Mouse (Mus musculus) thymus, postnatal 25 days (tissue): Measurements from ENCODE around the gene Hspa1a.

Experiments used
- DNase-seq: peaks from one replicate; pipeline ENCODE4 v3.0.0; 2022

Gene Hspa1a

DNA sequence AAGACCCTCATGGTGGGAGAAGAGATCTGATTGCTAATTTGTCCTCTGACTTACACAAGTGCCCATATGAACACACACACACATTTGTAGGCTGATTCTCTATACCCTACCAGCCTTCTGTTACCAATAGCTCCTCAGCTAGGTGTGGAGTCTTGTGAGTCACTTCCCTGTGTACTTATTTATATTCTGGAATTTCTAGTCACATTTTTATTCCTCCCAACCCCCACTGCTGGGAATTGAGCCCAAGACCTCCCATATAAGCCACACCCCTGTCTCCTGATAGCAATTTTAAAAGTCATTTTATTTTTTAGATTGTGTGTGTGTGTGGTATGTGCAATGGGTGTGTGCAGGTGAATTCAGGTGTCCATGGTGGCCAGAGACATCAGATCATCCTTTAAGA is 27.6 kb downstream of the Hspa1a start:
- DNase-seq: no peak

DNA sequence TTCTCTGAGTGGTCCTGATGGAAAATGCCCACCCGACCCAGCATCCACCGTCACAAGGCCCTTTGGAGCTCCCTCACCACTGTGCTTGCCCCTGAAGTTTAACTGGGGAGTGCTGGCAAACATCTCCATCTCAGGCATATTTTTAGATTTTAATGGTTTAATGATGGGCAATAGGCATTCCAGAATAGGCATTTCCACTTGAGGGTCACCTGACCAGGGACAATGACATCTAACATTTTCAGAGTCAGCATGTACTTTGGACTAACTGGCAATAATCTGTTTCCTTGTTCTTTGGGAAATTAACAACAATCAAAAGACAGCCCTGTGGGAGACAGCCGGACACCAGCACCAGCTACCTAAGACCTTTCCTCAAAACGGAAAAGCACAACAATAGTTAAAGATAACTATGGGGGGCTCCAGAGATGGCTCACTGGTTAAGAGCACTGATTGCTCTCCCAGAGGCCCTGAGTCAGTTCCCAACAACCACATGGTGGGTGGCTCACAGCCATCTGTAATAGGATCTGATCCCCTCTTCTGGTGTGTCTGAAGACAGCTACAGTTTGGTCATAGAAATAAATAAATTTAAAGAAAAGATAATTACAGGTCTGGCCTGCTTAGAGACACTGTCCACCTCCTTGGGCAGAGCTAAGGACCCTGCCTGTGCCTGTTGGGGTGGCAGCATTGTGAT is 28.7 kb downstream of the Hspa1a start:
- DNase-seq: no peak

DNA sequence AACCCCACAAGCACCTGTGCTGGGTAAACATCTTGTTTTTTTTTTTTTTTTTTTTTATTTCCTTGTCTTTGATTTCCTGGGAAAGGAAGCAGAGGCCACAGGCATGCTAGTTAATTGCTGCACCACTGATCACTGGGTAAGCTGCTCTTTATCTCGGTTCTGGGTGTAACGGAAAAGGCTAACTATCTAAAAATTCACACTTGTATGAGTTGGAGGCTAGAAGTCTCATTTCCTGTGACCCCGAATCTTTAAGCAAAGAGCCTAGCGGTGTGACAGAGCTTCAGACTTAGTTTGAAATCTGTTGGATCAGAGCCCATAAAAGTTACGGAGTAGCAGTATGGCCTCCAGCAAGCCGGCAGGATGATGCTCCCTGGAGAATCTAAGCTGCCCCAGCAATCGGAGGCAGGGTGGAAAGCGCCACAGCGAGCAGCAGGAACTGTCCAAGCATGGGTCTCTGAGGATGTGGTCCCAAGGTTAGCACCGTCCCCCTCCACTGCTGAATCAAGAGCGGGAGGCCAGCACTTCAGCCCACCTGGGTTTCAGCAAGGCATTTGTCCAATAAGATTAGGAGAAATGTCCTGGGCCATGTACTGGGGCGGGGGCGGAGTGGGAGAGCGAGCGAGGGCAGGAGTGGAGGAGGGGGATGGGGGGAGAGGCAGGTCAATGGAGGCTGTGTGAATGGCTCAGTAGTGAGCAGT is 30.5 kb downstream of the Hspa1a start:
- DNase-seq: no peak

DNA sequence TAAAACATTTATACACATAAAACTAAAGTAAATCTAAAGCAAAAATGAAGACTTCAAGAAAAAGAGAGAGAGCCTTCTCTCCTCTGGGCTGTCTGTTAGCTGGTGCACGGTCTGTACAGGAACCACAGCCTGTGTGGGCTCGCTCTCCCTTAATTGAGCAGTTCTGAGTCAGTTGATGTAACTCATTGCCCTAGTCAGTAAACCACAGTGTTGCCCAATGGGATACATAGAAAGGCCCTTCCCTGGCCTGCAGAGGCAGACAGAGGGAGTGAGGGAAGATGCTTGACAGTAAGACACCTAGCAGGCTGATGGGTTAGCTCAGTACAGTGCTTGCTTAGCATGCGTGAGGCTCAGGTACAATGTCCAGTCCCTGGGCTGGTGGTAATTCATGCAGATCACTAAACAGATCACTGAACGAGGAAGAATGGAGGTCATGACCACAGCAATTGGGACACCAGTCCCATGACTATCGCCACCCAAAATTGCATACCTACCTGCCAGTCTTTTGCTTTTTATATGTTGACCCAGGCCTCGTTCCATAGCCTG is 33.9 kb downstream of the Hspa1a start:
- no peak for DNase-seq

DNA sequence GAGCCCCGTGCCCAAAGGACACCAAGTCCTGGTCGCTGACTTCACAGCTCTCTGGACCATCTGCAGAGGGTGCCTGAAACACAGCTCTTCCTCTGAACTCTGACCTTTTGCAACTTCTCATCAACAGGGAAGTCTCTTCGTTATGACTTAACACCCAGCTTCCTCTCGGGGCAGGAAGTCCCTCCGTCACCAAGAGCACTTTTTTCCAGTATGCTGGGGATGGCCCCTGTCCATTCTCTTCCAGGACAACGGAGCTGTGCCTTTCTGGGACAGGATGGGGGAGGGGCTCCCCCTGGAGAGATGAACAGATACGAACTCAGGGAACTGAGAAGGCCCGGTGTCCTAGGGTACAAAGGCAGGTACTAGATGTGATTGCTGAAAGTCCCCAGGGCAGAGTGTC is 37.1 kb downstream of the Hspa1a start:
- DNase-seq: no peak

DNA sequence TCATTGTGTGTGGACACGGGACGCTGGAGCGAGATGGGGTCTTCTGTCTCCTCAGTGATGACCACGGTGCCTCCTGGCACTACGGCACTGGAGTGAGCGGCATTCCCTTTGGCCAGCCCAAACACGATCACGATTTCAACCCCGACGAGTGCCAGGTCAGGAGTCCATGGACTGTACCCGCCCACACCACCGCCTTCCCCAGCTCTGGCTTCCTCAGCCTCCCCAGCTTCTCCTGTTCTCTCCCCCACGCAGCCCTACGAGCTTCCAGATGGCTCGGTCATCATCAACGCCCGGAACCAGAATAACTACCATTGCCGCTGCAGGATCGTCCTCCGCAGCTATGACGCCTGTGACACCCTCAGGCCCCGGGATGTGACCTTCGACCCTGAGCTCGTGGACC is 37.9 kb downstream of the Hspa1a start:
- DNase-seq: no peak

DNA sequence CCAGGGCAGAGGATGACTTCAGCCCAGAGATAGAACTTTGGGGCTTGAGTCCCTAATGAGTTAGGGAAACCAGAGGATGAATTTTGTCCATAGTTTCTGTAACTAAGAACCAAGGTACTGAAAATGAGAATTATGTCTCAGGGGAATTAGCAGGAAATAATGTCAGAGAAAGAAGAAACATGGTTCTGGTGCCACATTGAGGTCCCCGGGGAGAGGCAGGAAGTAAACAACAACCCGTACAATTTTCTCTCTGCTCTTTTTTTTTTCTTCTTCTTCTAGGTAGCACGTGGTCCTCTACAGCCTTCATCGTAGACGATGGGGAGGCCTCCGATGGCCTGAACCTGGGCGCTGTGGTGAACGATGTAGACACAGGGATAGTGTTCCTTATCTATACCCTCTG is 39.7 kb downstream of the Hspa1a start:
- no peak for DNase-seq

DNA sequence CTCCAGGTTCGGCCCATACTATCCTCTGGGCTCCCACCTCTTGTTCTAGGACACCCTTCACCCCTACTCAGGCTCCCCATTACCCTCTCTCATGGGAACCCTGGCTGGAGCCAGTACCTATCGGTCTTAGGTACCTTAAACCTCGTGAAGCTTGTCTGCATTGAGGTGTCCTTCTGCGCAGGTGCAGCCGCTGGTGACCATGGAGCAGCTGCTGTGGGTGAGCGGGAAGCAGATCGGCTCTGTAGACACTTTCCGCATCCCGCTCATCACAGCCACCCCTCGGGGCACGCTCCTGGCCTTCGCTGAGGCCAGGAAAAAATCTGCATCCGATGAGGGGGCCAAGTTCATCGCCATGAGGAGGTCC is 40.2 kb downstream of the Hspa1a start:
- peak; percentile 60 for DNase-seq

DNA sequence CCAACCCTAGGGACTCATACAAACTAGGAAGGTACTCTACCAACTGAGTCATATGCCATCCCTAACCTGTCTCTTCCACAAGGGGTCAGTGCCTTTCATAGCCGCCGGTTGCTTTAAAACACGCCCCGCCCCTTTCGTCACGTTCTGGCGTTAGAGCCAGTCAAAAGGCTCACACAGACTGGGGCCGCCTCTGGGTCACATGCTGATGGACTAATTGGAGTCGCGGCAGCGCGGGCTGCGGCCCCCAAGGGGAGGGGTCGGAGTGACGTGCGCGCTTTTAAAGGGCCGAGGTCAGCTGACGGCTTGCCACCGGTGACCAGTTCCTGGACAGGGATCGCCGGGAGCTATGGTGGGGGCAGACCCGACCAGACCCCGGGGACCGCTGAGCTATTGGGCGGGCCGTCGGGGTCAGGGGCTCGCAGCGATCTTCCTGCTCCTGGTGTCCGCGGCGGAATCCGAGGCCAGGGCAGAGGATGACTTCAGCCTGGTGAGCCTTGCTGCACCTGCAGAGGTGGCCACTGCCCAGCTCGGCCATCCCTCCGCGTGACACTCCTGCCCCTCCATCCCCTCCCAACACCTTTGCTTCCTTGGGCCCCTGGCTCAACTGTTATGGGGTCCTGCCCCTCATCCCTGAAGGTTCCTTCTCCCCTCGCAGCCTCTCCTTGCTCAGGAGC is 40.8 kb downstream of the Hspa1a start, which contains the start of gene Neu1:
TSS of gene Neu1 (plus strand) at position 193 of the 674 bp plus-strand sequence.
- DNase-seq: peak; percentile 93

DNA sequence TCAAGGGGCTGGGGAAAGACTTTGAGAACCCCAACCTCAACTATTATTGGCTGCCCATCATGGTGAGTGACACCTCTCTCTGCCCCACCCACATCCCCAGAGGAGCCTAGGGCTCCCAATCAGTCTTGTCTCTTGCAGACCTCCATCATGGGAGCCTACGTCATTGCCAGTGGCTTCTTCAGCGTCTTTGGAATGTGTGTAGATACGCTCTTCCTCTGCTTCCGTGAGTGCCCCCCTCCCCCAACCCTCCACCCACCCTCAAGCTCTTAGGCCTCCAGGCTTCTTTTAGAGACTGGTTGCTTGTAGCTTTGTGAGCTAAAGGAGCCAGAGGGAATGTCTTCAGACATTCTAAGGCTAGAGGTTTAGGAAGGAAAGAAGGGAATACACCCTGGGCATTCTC is 43.1 kb downstream of the Hspa1a start:
- DNase-seq: no peak

DNA sequence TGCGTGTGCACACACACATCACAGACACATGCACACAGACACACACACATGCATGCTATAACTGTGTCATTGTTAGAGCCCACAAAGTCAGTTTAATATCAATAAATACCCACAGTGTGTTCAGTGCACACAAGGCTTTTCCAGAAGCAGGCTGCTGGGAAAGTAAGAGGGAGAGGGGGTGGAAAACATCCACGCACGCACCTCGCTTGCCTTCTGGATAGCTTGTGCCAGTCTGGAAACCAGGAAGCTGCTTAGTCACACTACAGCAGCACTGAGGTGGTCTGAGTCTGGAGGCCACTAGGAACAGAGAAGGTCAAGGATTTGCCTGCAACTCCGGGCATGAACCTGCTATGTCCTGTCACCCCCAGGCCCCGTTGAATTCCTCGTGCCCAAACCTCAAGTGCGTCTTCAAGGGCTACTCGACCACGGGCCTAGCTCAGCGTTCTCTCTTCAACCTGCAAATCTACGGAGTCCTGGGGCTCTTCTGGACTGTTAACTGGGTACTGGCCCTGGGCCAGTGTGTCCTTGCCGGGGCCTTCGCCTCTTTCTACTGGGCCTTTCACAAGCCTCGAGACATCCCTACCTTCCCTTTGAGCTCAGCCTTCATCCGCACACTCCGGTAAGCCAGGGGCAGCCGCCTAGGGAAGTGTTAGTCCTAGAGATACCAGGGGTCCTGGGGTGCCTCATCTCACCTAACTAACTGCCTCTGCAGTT is 44.5 kb downstream of the Hspa1a start:
- no peak for DNase-seq

DNA sequence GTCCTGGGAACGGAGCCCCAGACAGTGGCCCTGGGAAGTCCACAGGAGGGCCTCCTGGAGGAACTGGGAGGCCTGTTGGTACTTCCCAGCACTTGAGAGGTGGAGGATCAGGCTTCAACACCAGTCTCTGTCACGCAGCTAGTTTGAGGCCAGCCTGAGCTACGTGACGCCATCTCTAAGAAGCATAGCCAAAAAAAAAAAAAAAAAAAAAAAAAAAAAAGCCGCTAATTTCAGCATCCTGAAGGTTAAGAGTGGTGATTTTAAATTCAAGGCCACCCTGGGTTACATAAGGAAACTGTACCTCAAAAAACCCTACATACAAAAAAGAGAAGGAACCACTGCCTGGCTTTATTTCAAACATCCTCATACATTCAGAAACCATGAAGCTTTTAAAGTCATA is 47.7 kb downstream of the Hspa1a start:
- DNase-seq: no peak

DNA sequence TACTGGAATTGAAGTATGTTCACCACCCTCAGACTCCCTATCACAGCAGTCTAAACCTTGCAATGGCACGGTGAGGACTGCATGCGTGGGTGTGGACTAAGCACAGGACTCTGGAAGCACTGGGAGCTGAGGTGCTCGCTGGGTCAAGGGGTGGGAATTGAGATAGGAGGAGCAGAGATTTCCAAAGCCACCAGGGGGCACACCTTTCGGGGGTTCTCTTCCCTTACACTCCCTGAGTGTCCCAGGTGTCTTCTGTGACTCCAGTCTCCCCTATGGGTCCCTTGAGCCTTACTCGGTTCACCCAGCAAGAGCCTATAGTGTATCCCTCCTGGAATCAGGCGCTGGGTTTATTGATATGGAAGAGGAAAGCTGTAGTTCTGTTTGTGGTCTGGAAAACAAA is 49.0 kb downstream of the Hspa1a start:
- peak; percentile 37 for DNase-seq
